21 mouse cellular contexts compared by ENCODE assay signal in the genomic region with DNA sequence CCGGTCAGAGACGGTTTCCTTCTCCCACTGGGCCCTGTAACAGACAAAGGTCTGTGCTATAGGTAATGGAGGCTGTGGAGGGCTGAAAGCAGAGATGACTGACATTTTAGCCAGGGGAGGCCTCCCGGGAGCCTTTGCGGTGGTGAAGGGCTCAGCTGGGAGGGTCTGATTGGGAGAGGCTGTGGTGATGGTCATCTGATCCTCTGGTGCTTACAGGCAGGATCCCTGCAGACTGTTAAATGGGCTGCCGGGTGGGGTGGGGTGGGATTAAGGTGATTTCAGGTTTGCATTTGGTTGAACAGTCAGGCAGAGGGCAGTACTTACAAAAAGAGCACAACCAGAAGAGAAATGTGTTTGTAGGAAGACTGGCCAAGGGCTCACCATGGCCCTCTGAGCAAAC. TPM values are rescaled to one million over a fixed set of nuclear protein-coding genes. Genes with fewer than 3 reads are reported as not detected.
DNase-seq lines count a peak whose midpoint lies in the region; ATAC-seq and TF ChIP-seq lines count a peak whose summit lies in the region.
"Had no signal": no experiment of that assay in that cellular context is flagged by ENCODE, and none has a peak within 500 bp of the region (broad histone marks: within the 10 kb centered on the region; RNA-seq: fewer than 3 reads in every experiment).

No protein-coding gene starts in this region.

- WGBS in heart, embryonic 10.5 days = 54% methylated on average over 5 of the region's 5 CpGs
- 42% methylated on average over 5 of the region's 5 CpGs for WGBS in embryonic facial prominence, embryonic 10.5 days
- WGBS in limb, embryonic 10.5 days = 43% methylated on average over 5 of the region's 5 CpGs
- 58% methylated on average over 5 of the region's 5 CpGs for WGBS in midbrain, postnatal 0 days
- 34% methylated on average over 5 of the region's 5 CpGs for WGBS in kidney, embryonic 14.5 days

- peak overlapping the region; percentile 20; the same call in 1 of the 2 replicates for H3K9ac ChIP-seq in ES-Bruce4 (ENCODE audit: low read depth, poor library complexity, severe bottlenecking)
- H3K9ac ChIP-seq in midbrain, postnatal 0 days (replicated peaks; ENCODE audit: low read length, poor library complexity, severe bottlenecking) = no peak overlapping the region
- H3K9ac ChIP-seq in kidney, embryonic 14.5 days (ENCODE audit: low read depth, low read length) = no peak overlapping the region
- H3K9ac ChIP-seq: forebrain, postnatal 0 days; intestine, embryonic 15.5 days; liver, embryonic 15.5 days; lung, embryonic 14.5 days; midbrain, embryonic 12.5 days had no signal

- no peak for ATAC-seq in midbrain, postnatal 0 days (ENCODE audit: low FRiP score)
- ATAC-seq in kidney, embryonic 14.5 days (ENCODE audit: low FRiP score, low TSS enrichment) = no peak
- ATAC-seq: forebrain, postnatal 0 days; hindbrain, postnatal 0 days; intestine, embryonic 15.5 days had no signal

- no peak for TF ChIP-seq EP300 in ES-Bruce4 (IDR thresholded peaks at IDR 0.05; ENCODE audit: insufficient read depth, low read depth, low read length)

- no peak for TF ChIP-seq CTCF in ES-Bruce4 (IDR thresholded peaks at IDR 0.05; ENCODE audit: low read depth, low read length)
- no peak for TF ChIP-seq CTCF in midbrain, postnatal 0 days (IDR thresholded peaks at IDR 0.05)

- peaks cover 57% of the 10 kb centered on the region for H3K4me1 ChIP-seq in heart, embryonic 10.5 days
- H3K4me1 ChIP-seq in ES-Bruce4 (ENCODE audit: control insufficient read depth, insufficient read depth, low read length) = peaks cover 7% of the 10 kb centered on the region
- H3K4me1 ChIP-seq in embryonic facial prominence, embryonic 10.5 days = peaks cover 40% of the 10 kb centered on the region
- H3K4me1 ChIP-seq in limb, embryonic 10.5 days = peaks cover 20% of the 10 kb centered on the region
- H3K4me1 ChIP-seq in midbrain, postnatal 0 days (ENCODE audit: insufficient read depth, low read length) = no peaks in the 10 kb centered on the region
- H3K4me1 ChIP-seq in kidney, embryonic 14.5 days (ENCODE audit: control insufficient read depth, insufficient read depth, low read length) = peaks cover 7% of the 10 kb centered on the region; the same call in 1 of the 2 replicates

- no peak overlapping the region for H3K4me3 ChIP-seq in heart, embryonic 10.5 days
- H3K4me3 ChIP-seq in ES-Bruce4 (ENCODE audit: low read depth, low read length) = no peak overlapping the region
- H3K4me3 ChIP-seq in embryonic facial prominence, embryonic 10.5 days = no peak overlapping the region
- H3K4me3 ChIP-seq in limb, embryonic 10.5 days = no peak overlapping the region
- no peak overlapping the region for H3K4me3 ChIP-seq in midbrain, postnatal 0 days (ENCODE audit: low read depth, low read length)
- no peak overlapping the region for H3K4me3 ChIP-seq in kidney, embryonic 14.5 days (ENCODE audit: low read length)
- H3K4me3 ChIP-seq: intestine, embryonic 15.5 days; liver, embryonic 15.5 days; midbrain, embryonic 12.5 days had no signal

- peak overlapping the region; percentile 52 for H3K27ac ChIP-seq in heart, embryonic 10.5 days
- H3K27ac ChIP-seq in ES-Bruce4 (ENCODE audit: insufficient read depth, low read length) = peak overlapping the region; percentile 69
- peak overlapping the region; percentile 8; the same call in 1 of the 2 replicates for H3K27ac ChIP-seq in embryonic facial prominence, embryonic 10.5 days (replicated peaks)
- H3K27ac ChIP-seq in limb, embryonic 10.5 days = peak overlapping the region; percentile 19; the same call in 1 of the 2 replicates
- H3K27ac ChIP-seq in midbrain, postnatal 0 days (ENCODE audit: low read depth, low read length) = no peak overlapping the region
- no peak overlapping the region for H3K27ac ChIP-seq in kidney, embryonic 14.5 days (ENCODE audit: low read depth, low read length)
- H3K27ac ChIP-seq: hindbrain, postnatal 0 days; intestine, embryonic 15.5 days; liver, embryonic 15.5 days; midbrain, embryonic 12.5 days had no signal

- no peak for TF ChIP-seq POLR2A in ES-Bruce4 (IDR thresholded peaks at IDR 0.05; ENCODE audit: insufficient read depth, low read length)

- H3K27me3 ChIP-seq in heart, embryonic 10.5 days (ENCODE audit: insufficient read depth, poor library complexity, severe bottlenecking) = no peaks in the 10 kb centered on the region
- no peaks in the 10 kb centered on the region for H3K27me3 ChIP-seq in ES-Bruce4 (ENCODE audit: control insufficient read depth, insufficient read depth, low read length, poor library complexity, severe bottlenecking)
- H3K27me3 ChIP-seq in embryonic facial prominence, embryonic 10.5 days (replicated peaks; ENCODE audit: low read depth, poor library complexity, severe bottlenecking) = no peaks in the 10 kb centered on the region
- H3K27me3 ChIP-seq in limb, embryonic 10.5 days (ENCODE audit: low read depth, poor library complexity, severe bottlenecking) = no peaks in the 10 kb centered on the region
- H3K27me3 ChIP-seq in midbrain, postnatal 0 days (ENCODE audit: insufficient read depth, low read length) = no peaks in the 10 kb centered on the region
- no peaks in the 10 kb centered on the region for H3K27me3 ChIP-seq in kidney, embryonic 14.5 days (ENCODE audit: control insufficient read depth, insufficient read depth, low read length)
- H3K27me3 ChIP-seq: intestine, embryonic 15.5 days; liver, embryonic 15.5 days; midbrain, embryonic 12.5 days had no signal

- H3K9me3 ChIP-seq in heart, embryonic 10.5 days = no peaks in the 10 kb centered on the region
- H3K9me3 ChIP-seq in ES-Bruce4 (replicated peaks; ENCODE audit: control insufficient read depth, insufficient read depth, low read length, poor library complexity, severe bottlenecking) = no peaks in the 10 kb centered on the region
- no peaks in the 10 kb centered on the region for H3K9me3 ChIP-seq in embryonic facial prominence, embryonic 10.5 days
- no peaks in the 10 kb centered on the region for H3K9me3 ChIP-seq in limb, embryonic 10.5 days (replicated peaks)
- no peaks in the 10 kb centered on the region for H3K9me3 ChIP-seq in midbrain, postnatal 0 days (ENCODE audit: low read length)
- H3K9me3 ChIP-seq in kidney, embryonic 14.5 days (ENCODE audit: control insufficient read depth, low read length) = no peaks in the 10 kb centered on the region
- H3K9me3 ChIP-seq: intestine, embryonic 15.5 days; liver, embryonic 15.5 days; midbrain, embryonic 12.5 days had no signal

- DNase-seq in heart, embryonic 10.5 days (ENCODE audit: low spot score) = no peak
- no peak for DNase-seq in heart, adult 11 months
- peak; percentile 31 for DNase-seq in embryonic facial prominence, embryonic 10.5 days (ENCODE audit: low spot score)
- DNase-seq in limb, embryonic 10.5 days (ENCODE audit: low spot score) = no peak
- no peak for DNase-seq in midbrain, postnatal 0 days (ENCODE audit: low spot score)
- DNase-seq: adrenal gland, postnatal 10 days; cerebellum, adult 9-10 months; forebrain, postnatal 0 days; heart, postnatal 14 days; kidney, adult 8-10 months; kidney, postnatal 10 days; layer of hippocampus, adult 9-11 months; lung, embryonic 14.5 days; right cerebral cortex, postnatal 14 days; thymus, postnatal 14 days had no signal

- H3K36me3 ChIP-seq in heart, embryonic 10.5 days = peaks cover 3% of the 10 kb centered on the region; the same call in 1 of the 2 replicates
- H3K36me3 ChIP-seq in ES-Bruce4 (ENCODE audit: control insufficient read depth, insufficient read depth, low read length, poor library complexity, severe bottlenecking) = no peaks in the 10 kb centered on the region
- H3K36me3 ChIP-seq in embryonic facial prominence, embryonic 10.5 days (replicated peaks) = no peaks in the 10 kb centered on the region
- H3K36me3 ChIP-seq in limb, embryonic 10.5 days = no peaks in the 10 kb centered on the region
- H3K36me3 ChIP-seq in midbrain, postnatal 0 days (ENCODE audit: insufficient read depth, low read length) = no peaks in the 10 kb centered on the region
- no peaks in the 10 kb centered on the region for H3K36me3 ChIP-seq in kidney, embryonic 14.5 days (ENCODE audit: control insufficient read depth, insufficient read depth, low read length)
- H3K36me3 ChIP-seq: intestine, embryonic 15.5 days; liver, embryonic 15.5 days; midbrain, embryonic 12.5 days had no signal

- H3K4me2 ChIP-seq in midbrain, postnatal 0 days (ENCODE audit: low read depth, low read length, poor library complexity, severe bottlenecking) = no peak overlapping the region
- no peak overlapping the region for H3K4me2 ChIP-seq in kidney, embryonic 14.5 days (replicated peaks; ENCODE audit: low read depth, low read length)
- H3K4me2 ChIP-seq: intestine, embryonic 15.5 days; liver, embryonic 15.5 days; lung, embryonic 14.5 days; midbrain, embryonic 12.5 days had no signal

RNA-seq across cellular contexts. Expression of gene Jdp2, which starts 27.0 kb away (rescaled TPM):
- polyA plus RNA-seq in heart, embryonic 10.5 days (2016; fragmentation: Nextera tagmentation; extraction: Ambion mirVana) = 0.63 and 0.68 TPM in 2 replicates
- polyA plus RNA-seq in ES-Bruce4 (2011; ENCODE audit: insufficient read depth, insufficient read length, low read depth, missing spikeins) = 14.0 and 14.4 TPM in 2 replicates
- polyA plus RNA-seq in embryonic facial prominence, embryonic 10.5 days (2016; fragmentation: Nextera tagmentation; extraction: Ambion mirVana) = 0.15 and 0.48 TPM in 2 replicates
- polyA plus RNA-seq in limb, embryonic 10.5 days (2016; fragmentation: Nextera tagmentation; extraction: Ambion mirVana) = not detected in 2 replicates
- total RNA-seq in midbrain, postnatal 0 days (2014; rRNA removed) = 15.8 and 18.4 TPM in 2 replicates
- polyA plus RNA-seq in midbrain, postnatal 0 days (2015; fragmentation: Nextera tagmentation; extraction: Ambion mirVana) = 0.56 and 1.0 TPM in 2 replicates
- 0.49 and 0.66 TPM in 2 replicates for polyA plus RNA-seq in kidney, embryonic 14.5 days (2014; fragmentation: Nextera tagmentation; extraction: Ambion mirVana)

Comparison
In these comparisons a context has a peak if more than half of its experiments do, and no peak if none do; other contexts are left out.
1. H3K27ac ChIP-seq: peak in heart, embryonic 10.5 days (single experiment), ES-Bruce4 (single experiment), embryonic facial prominence, embryonic 10.5 days (single experiment) and limb, embryonic 10.5 days (single experiment); none in midbrain, postnatal 0 days (single experiment) and kidney, embryonic 14.5 days (single experiment).